Mouse (Mus musculus) erythroblast, embryonic 14.5 days (primary cell): ENCODE measurements around the gene Wdr61. TPM values are rescaled to one million over a fixed set of nuclear protein-coding genes. Genes with fewer than 3 reads are reported as not detected.

Experiments used
- H3K27me3 ChIP-seq: 2 replicates; pipeline ENCODE4 v1.6.1; 2012; ENCODE audit warnings: inconsistent platforms; ENCODE audit not compliant: control insufficient read depth
- H3K36me3 ChIP-seq: 2 replicates; pipeline ENCODE4 v1.6.1; 2012; ENCODE audit warnings: mild to moderate bottlenecking, inconsistent platforms; ENCODE audit not compliant: control insufficient read depth
- H3K4me1 ChIP-seq: 2 replicates; pipeline ENCODE4 v1.6.1; 2012; ENCODE audit warnings: inconsistent platforms; ENCODE audit not compliant: control insufficient read depth
- H3K4me3 ChIP-seq: replicated peaks from 2 replicates; pipeline ENCODE3; 2012; ENCODE audit warnings: moderate library complexity, mild to moderate bottlenecking, inconsistent platforms
- H3K9me3 ChIP-seq: 2 replicates; pipeline ENCODE4 v1.6.1; 2012; ENCODE audit warnings: low read length, inconsistent platforms, mixed read lengths; ENCODE audit not compliant: control insufficient read depth
- GATA1 ChIP-seq: IDR thresholded peaks from 2 replicates; pipeline ENCODE4 v1.6.1; 2012; ENCODE audit warnings: low read length, inconsistent platforms, mixed read lengths
- TAL1 ChIP-seq: IDR thresholded peaks from 3 replicates; pipeline ENCODE4 v1.6.1; 2012; ENCODE audit warnings: low read length, inconsistent platforms, mixed read lengths
- polyA plus RNA-seq: library from polyadenylated mRNA; stranded (reverse); fragments of >175 nt; gene quantifications from 2 replicates; pipeline ENCODE4 v1.2.3, GENCODE M21; 2012

Gene Wdr61
- polyA plus RNA-seq, 1 experiment: 1.2 TPM

- Histone ChIP-seq H3K27me3 (peaks cover 64% of the 10 kb centered on the region), H3K36me3 (no peaks in the 10 kb centered on the region), H3K4me1 (no peaks in the 10 kb centered on the region), H3K4me3 (no peak overlapping the region), H3K9me3 (no peaks in the 10 kb centered on the region)
- TF ChIP-seq TAL1 (no peak), GATA1 (no peak)
These were observed 29.8 kb upstream of the Wdr61 start for GRCm38 (mm10) chr9:54764091-54764490.

GRCm38 (mm10) chr9:54759592-54759991 is 25.3 kb upstream of the Wdr61 start:
- Histone ChIP-seq H3K27me3 (peaks cover 37% of the 10 kb centered on the region), H3K36me3 (no peaks in the 10 kb centered on the region), H3K4me3 (no peak overlapping the region), H3K9me3 (no peaks in the 10 kb centered on the region), H3K4me1 (no peaks in the 10 kb centered on the region)
- TF ChIP-seq GATA1 (no peak), TAL1 (no peak)

DNA sequence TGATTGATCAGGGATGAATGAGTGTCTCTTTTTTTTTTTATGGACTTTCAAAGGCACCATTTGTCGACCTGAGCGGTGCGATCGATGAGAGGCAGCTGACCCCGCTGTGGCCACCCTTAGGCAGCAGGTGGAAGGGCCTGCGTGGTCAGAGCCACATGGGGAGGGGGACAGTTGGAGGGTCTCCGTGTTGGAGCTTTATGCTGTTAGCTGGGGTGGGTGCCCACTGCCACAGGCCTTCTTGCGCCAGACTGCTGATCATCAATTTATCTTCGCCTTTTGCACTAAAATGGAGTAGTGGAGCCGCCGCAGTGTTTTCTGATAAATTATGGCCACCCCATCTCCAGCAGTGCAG is 18.6 kb upstream of the Wdr61 start:
- no peaks in the 10 kb centered on the region for H3K36me3 ChIP-seq
- no peaks in the 10 kb centered on the region for H3K9me3 ChIP-seq
- no peak overlapping the region for H3K4me3 ChIP-seq
- no peak for TF ChIP-seq TAL1
- TF ChIP-seq GATA1: no peak
- H3K4me1 ChIP-seq: peaks cover 5% of the 10 kb centered on the region
- H3K27me3 ChIP-seq: peaks cover 4% of the 10 kb centered on the region; the same call in 1 of the 2 replicates

DNA sequence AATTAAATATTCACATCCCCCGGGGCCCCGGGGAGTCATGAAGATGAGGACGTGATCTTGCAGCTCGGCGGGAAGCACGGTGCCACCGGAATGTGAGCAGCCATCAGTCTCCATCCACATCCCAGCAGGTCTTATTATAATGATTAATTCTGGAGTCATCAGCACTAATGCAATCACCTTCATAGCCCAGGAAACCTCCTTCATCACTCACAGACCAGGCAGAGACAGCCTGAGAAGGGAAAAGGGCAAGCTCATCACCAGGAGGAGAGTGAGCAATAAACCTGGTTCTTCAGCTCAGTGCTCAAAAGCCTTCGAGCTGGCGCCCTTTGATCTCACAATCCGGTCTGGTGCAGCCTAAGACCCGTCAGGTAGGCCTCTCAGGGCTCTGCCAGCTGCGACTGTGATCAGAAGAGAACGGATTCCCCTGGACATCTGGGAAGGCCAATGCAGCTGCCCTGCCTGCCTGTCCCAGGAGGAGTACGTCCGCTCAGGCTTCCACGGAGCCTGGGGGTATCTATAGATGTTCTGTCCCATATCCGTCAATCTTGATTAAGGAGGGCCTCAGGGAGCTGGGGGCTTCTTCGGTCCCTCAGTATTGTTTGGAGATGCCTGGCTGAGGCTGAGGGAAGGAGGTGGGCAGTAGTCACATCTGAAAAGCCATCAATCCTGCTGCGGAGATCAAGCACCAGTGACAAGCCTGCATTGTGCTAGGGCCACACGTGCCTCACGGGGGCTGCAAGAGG is 18.1 kb upstream of the Wdr61 start:
- Histone ChIP-seq H3K9me3 (no peaks in the 10 kb centered on the region), H3K27me3 (peaks cover 4% of the 10 kb centered on the region; the same call in 1 of the 2 replicates), H3K4me1 (peaks cover 5% of the 10 kb centered on the region), H3K4me3 (no peak overlapping the region), H3K36me3 (no peaks in the 10 kb centered on the region)
- no peak for TF ChIP-seq GATA1

DNA sequence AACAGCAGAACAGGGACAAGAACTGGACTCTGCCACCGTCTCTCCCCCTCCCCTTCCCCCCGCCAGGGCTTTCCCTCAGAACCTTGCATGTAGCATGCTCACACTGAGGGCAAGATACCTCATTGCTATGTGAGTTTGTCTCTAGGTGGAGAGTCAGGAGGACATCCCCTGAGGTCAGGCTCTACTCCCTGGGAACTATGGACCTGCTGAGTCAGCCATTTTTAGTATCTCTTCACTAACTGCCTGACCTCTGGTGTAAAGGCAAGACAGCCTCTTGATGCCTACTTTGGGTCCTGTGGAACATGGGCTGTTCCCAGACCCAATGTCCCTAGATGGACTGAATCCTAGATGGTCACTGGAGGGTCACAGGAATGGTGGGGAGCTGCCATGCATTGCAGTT is 17.4 kb upstream of the Wdr61 start:
- Histone ChIP-seq H3K4me1 (peaks cover 5% of the 10 kb centered on the region), H3K36me3 (no peaks in the 10 kb centered on the region), H3K4me3 (no peak overlapping the region), H3K27me3 (peaks cover 2% of the 10 kb centered on the region; the same call in 1 of the 2 replicates), H3K9me3 (no peaks in the 10 kb centered on the region)
- TF ChIP-seq TAL1: no peak
- TF ChIP-seq GATA1: no peak

GRCm38 (mm10) chr9:54750215-54750981 is 16.1 kb upstream of the Wdr61 start:
- peaks cover 5% of the 10 kb centered on the region for H3K4me1 ChIP-seq
- peaks cover 2% of the 10 kb centered on the region; the same call in 1 of the 2 replicates for H3K27me3 ChIP-seq
- H3K36me3 ChIP-seq: no peaks in the 10 kb centered on the region
- no peak for TF ChIP-seq TAL1
- no peak for TF ChIP-seq GATA1
- H3K4me3 ChIP-seq: no peak overlapping the region
- H3K9me3 ChIP-seq: no peaks in the 10 kb centered on the region

- no peaks in the 10 kb centered on the region for H3K4me1 ChIP-seq
- no peak overlapping the region for H3K4me3 ChIP-seq
- no peaks in the 10 kb centered on the region for H3K36me3 ChIP-seq
- H3K27me3 ChIP-seq: no peaks in the 10 kb centered on the region
- TF ChIP-seq GATA1 (no peak), TAL1 (no peak)
- no peaks in the 10 kb centered on the region for H3K9me3 ChIP-seq
These were observed 11.5 kb upstream of the Wdr61 start for GRCm38 (mm10) chr9:54745740-54746370.

DNA sequence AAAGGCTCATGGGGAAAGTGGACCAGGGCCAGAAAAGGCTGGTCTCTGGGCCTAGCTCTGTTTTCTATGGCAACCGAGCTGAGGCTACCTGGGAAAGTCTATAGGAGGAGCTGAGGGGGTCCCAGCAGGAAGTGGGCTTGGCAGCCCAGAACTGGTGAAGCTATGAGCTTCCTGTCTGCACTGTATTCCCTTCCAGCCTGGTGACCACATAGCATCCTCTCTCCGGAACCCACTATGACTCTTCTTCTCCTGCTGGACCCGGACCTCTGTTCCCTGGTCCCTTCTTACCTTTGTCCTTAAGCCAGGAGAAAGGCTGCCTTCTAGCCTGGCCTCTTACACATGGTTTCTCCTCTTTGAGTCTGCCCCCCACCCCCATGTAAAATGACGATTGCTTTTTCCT is 9.6 kb upstream of the Wdr61 start:
- no peaks in the 10 kb centered on the region for H3K36me3 ChIP-seq
- no peaks in the 10 kb centered on the region for H3K9me3 ChIP-seq
- no peaks in the 10 kb centered on the region for H3K4me1 ChIP-seq
- no peaks in the 10 kb centered on the region for H3K27me3 ChIP-seq
- no peak for TF ChIP-seq TAL1
- no peak for TF ChIP-seq GATA1
- H3K4me3 ChIP-seq: no peak overlapping the region

DNA sequence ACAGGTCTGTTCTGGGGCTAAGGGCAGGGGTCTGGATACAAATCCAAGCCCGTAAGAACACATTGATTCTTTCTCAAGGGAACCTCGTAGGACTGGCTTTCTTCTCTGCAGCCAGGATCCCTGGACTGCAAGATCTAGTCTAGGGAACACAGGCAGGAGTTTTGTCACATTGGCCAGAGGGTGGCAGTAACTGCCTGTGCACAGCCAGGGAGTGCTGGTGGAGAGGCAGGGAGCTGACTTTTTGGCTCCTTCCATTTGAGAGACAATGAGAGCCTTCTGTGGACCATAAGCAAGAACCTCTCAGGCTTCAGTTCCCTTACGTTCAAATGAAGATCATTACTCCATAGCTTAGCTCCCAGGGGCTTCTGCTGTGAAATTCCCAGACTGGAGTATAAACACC is 4.1 kb upstream of the Wdr61 start:
- no peaks in the 10 kb centered on the region for H3K9me3 ChIP-seq
- no peaks in the 10 kb centered on the region for H3K36me3 ChIP-seq
- 0 out of 2 replicates have a peak, but pooled peaks cover 2% of the 10 kb centered on the region for H3K27me3 ChIP-seq
- no peak overlapping the region for H3K4me3 ChIP-seq
- TF ChIP-seq GATA1: no peak
- no peak for TF ChIP-seq TAL1
- peaks cover 20% of the 10 kb centered on the region for H3K4me1 ChIP-seq
